Mouse (Mus musculus) adrenal gland (tissue): ENCODE measurements around the gene Gm20873.
"Not testable (repeated sequence)": the region's sequence is repeated elsewhere in the genome, so short reads cannot be mapped to it uniquely, and the experiment has no call there.

ENCODE experiments used
- intact Hi-C: fragments of 180-260 bp; cut with DNase I; formaldehyde crosslinking; loops from one replicate; pipeline ENCODE4 v1.15.1; 2025
- long read RNA-seq, 2 experiments: library from polyadenylated mRNA; unstranded; transcript quantifications; one replicate each; pipeline ENCODE4 v2.0.0; 2020; ENCODE audit warnings: borderline replicate concordance in 1 of 2; ENCODE audit not compliant: insufficient replicate concordance in 1 of 2

Gene Gm20873
- long read RNA-seq, experiment 1 = 0 reads
- long read RNA-seq, experiment 2 = 0 reads

DNA sequence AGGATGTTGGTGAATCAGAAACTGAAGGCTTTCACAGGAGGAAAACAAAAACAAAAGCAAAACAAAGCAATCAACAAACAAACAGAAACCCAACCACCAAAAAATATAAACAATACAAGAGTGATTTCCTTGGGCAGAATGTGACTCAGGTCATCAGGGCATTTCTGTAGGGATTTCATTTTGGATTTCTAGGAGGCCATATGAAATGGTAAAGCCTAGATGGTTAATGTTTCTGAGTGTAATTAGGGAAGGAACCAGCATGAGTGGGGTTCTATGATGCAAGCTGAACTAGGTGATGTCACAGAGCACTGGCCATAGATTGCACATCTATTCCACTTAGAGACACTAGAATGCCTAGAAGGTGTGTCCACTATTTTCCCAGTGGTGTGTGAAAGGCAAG lies at the start of gene Gm20873:
Gene Gm20873, plus strand, starts transcription at position 301 of the 400 bp plus-strand sequence.
- intact Hi-C loops = not testable (repeated sequence)

DNA sequence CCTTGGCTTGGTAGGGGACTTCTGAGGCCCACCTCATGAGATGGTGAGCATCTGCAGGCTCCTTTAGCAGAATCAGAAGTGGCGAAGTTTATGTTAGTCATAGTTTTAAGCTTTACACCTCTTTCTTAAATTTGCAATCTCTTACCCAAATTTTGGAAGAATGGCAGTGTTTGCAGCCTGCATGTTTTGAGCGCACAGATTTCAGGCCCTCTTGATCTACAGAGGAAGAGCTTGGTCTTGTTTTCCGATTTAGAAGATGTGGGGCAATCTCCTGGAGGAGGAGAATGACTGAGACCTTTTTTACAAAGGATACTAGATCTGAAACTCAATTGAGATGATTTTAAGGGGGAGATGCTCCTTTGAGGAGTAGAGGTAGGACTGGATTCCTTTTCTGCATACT lies 29.0 kb upstream of the Gm20873 start, which contains the start of gene Gm21746:
Gene Gm21746, minus strand, starts transcription at position 101 of the 400 bp plus-strand sequence.
- intact Hi-C loops = not testable (repeated sequence)
